Comparison of ENCODE assay signal across 9 mouse cellular contexts in genomic region chr7:132803962-132804361, GRCm38 (mm10). TPM values are rescaled to one million over a fixed set of nuclear protein-coding genes. Genes with fewer than 3 reads are reported as not detected.
DNase-seq lines count a peak whose midpoint lies in the region; ATAC-seq and TF ChIP-seq lines count a peak whose summit lies in the region.
"Had no signal": no experiment of that assay in that cellular context is flagged by ENCODE, and none has a peak within 500 bp of the region (broad histone marks: within the 10 kb centered on the region; RNA-seq: fewer than 3 reads in every experiment).

No protein-coding gene starts in this region.

- 0 out of 2 replicates have a peak overlapping the region, but pooled peaks have one; percentile 28 for H3K27ac ChIP-seq in limb, embryonic 15.5 days
- no peak overlapping the region for H3K27ac ChIP-seq in limb, embryonic 10.5 days
- peak overlapping the region; percentile 71 for H3K27ac ChIP-seq in bone marrow macrophage, adult 2 months (ENCODE audit: insufficient read depth, low read depth, low read length)
- H3K27ac ChIP-seq in forebrain, embryonic 11.5 days (ENCODE audit: low read depth, low read length) = no peak overlapping the region
- H3K27ac ChIP-seq: neural tube, embryonic 13.5 days had no signal

- H3K4me2 ChIP-seq in limb, embryonic 15.5 days = no peak overlapping the region
- H3K4me2 ChIP-seq in forebrain, embryonic 11.5 days (ENCODE audit: low read depth, low read length, severe bottlenecking) = no peak overlapping the region
- H3K4me2 ChIP-seq: neural tube, embryonic 13.5 days had no signal

- peak; percentile 22; the same call in 1 of the 2 replicates for ATAC-seq in limb, embryonic 15.5 days (ENCODE audit: insufficient number of reproducible peaks, low FRiP score, low TSS enrichment, low read depth)
- peak; percentile 55 to 56 for ATAC-seq in hematopoietic stem cell, adult 5-6 weeks (replicated peaks in 1 of 2; ENCODE audit: insufficient read depth in 1 of 2, low FRiP score in 2 of 2, low TSS enrichment in 1 of 2, low read depth in 1 of 2, poor library complexity in 2 of 2, severe bottlenecking in 2 of 2)
- peak; percentile 82 for ATAC-seq in monocyte, adult 5-6 weeks (replicated peaks; ENCODE audit: insufficient number of reproducible peaks, low FRiP score, low TSS enrichment, poor library complexity, severe bottlenecking)
- ATAC-seq in forebrain, embryonic 11.5 days (replicated peaks; ENCODE audit: low FRiP score) = no peak

- no peak for TF ChIP-seq CTCF in bone marrow macrophage, adult 2 months (IDR thresholded peaks at IDR 0.05; ENCODE audit: low read depth, low read length)

- WGBS in limb, embryonic 15.5 days = 64% methylated on average over 3 of the region's 3 CpGs
- WGBS in limb, embryonic 10.5 days = 64% methylated on average over 3 of the region's 3 CpGs
- WGBS in forebrain, embryonic 11.5 days = 85% methylated on average over 3 of the region's 3 CpGs

- H3K4me3 ChIP-seq in limb, embryonic 15.5 days = no peak overlapping the region
- H3K4me3 ChIP-seq in limb, embryonic 10.5 days = no peak overlapping the region
- no peak overlapping the region; the same call in 1 of the 2 replicates for H3K4me3 ChIP-seq in bone marrow macrophage, adult 2 months (ENCODE audit: insufficient read depth, low read length)
- no peak overlapping the region for H3K4me3 ChIP-seq in forebrain, embryonic 11.5 days (ENCODE audit: low read depth, low read length)
- H3K4me3 ChIP-seq: neural tube, embryonic 13.5 days had no signal

- H3K4me1 ChIP-seq in limb, embryonic 15.5 days = peaks cover 68% of the 10 kb centered on the region
- peaks cover 59% of the 10 kb centered on the region for H3K4me1 ChIP-seq in limb, embryonic 10.5 days
- peaks cover 90% of the 10 kb centered on the region for H3K4me1 ChIP-seq in bone marrow macrophage, adult 2 months (ENCODE audit: control insufficient read depth, insufficient read depth, low read length)
- peaks cover 27% of the 10 kb centered on the region for H3K4me1 ChIP-seq in forebrain, embryonic 11.5 days (replicated peaks; ENCODE audit: control insufficient read depth, insufficient read depth, low read length)

- H3K36me3 ChIP-seq in limb, embryonic 15.5 days = no peaks in the 10 kb centered on the region; the same call in 1 of the 2 replicates
- peaks cover 23% of the 10 kb centered on the region for H3K36me3 ChIP-seq in limb, embryonic 10.5 days
- H3K36me3 ChIP-seq in forebrain, embryonic 11.5 days (ENCODE audit: control insufficient read depth, insufficient read depth, low read length) = no peaks in the 10 kb centered on the region
- H3K36me3 ChIP-seq: neural tube, embryonic 13.5 days had no signal

- H3K9me3 ChIP-seq in limb, embryonic 15.5 days = no peaks in the 10 kb centered on the region
- H3K9me3 ChIP-seq in limb, embryonic 10.5 days (replicated peaks) = no peaks in the 10 kb centered on the region
- H3K9me3 ChIP-seq in forebrain, embryonic 11.5 days (ENCODE audit: control insufficient read depth, low read length) = no peaks in the 10 kb centered on the region
- H3K9me3 ChIP-seq: neural tube, embryonic 13.5 days had no signal

- no peaks in the 10 kb centered on the region for H3K27me3 ChIP-seq in limb, embryonic 15.5 days
- H3K27me3 ChIP-seq in limb, embryonic 10.5 days (ENCODE audit: low read depth, poor library complexity, severe bottlenecking) = no peaks in the 10 kb centered on the region
- H3K27me3 ChIP-seq in forebrain, embryonic 11.5 days (ENCODE audit: control insufficient read depth, insufficient read depth, low read length) = no peaks in the 10 kb centered on the region
- H3K27me3 ChIP-seq: neural tube, embryonic 13.5 days had no signal

- DNase-seq in limb, embryonic 10.5 days (ENCODE audit: low spot score) = no peak
- DNase-seq in forebrain, embryonic 11.5 days (ENCODE audit: low spot score) = no peak
- DNase-seq in ovary, postnatal 10 days (ENCODE audit: low spot score) = no peak
- DNase-seq in layer of hippocampus, postnatal 10 days (ENCODE audit: low spot score in 2 of 2) = no peak

- no peak for TF ChIP-seq POLR2A in bone marrow macrophage, adult 2 months (IDR thresholded peaks at IDR 0.05; ENCODE audit: borderline replicate concordance, low read depth, low read length)

- H3K9ac ChIP-seq in limb, embryonic 15.5 days = no peak overlapping the region
- no peak overlapping the region for H3K9ac ChIP-seq in forebrain, embryonic 11.5 days (ENCODE audit: low read length)
- H3K9ac ChIP-seq: neural tube, embryonic 13.5 days had no signal

RNA-seq across cellular contexts. Expression of gene Fam53b, which starts 9.7 kb away (rescaled TPM):
- 18.5 and 20.2 TPM in 2 replicates for polyA plus RNA-seq in limb, embryonic 15.5 days (2015; fragmentation: Nextera tagmentation; extraction: Ambion mirVana)
- 32.7 and 39.1 TPM in 2 replicates for polyA plus RNA-seq in limb, embryonic 10.5 days (2016; fragmentation: Nextera tagmentation; extraction: Ambion mirVana)
- 27.2 and 35.3 TPM in 2 replicates for polyA plus RNA-seq in bone marrow macrophage, adult 2 months (2012; ENCODE audit: insufficient read depth, insufficient read length, missing spikeins)
- total RNA-seq in hematopoietic stem cell, adult 5-6 weeks (2017) = 12.9 and 15.6 TPM in 2 replicates
- total RNA-seq in monocyte, adult 5-6 weeks (2017) = 15.8 to 51.1 TPM (median 20.4 TPM) in 3 replicates
- polyA plus RNA-seq in forebrain, embryonic 11.5 days (2014; fragmentation: Nextera tagmentation; extraction: Ambion mirVana) = 44.3 and 45.5 TPM in 2 replicates
- 10 to 100 TPM; 17.1 to 17.2 TPM for total RNA-seq in layer of hippocampus, postnatal 10 days (2021)

RNA-seq across cellular contexts. Expression of gene Eef1akmt2, which starts 48.5 kb away (rescaled TPM):
- polyA plus RNA-seq in limb, embryonic 15.5 days (2015; fragmentation: Nextera tagmentation; extraction: Ambion mirVana) = 63.2 and 65.9 TPM in 2 replicates
- polyA plus RNA-seq in limb, embryonic 10.5 days (2016; fragmentation: Nextera tagmentation; extraction: Ambion mirVana) = 74.0 and 74.6 TPM in 2 replicates
- 21.7 and 30.2 TPM in 2 replicates for polyA plus RNA-seq in bone marrow macrophage, adult 2 months (2012; ENCODE audit: insufficient read depth, insufficient read length, missing spikeins)
- total RNA-seq in hematopoietic stem cell, adult 5-6 weeks (2017) = 68.4 and 86.3 TPM in 2 replicates
- 51.1 to 55.5 TPM (median 53.4 TPM) in 3 replicates for total RNA-seq in monocyte, adult 5-6 weeks (2017)
- polyA plus RNA-seq in forebrain, embryonic 11.5 days (2014; fragmentation: Nextera tagmentation; extraction: Ambion mirVana) = 80.7 and 91.7 TPM in 2 replicates
- total RNA-seq in layer of hippocampus, postnatal 10 days (2021) = 10 to 100 TPM; 37.9 to 42.1 TPM

RNA-seq across cellular contexts. Expression of gene Abraxas2, which starts 55.1 kb away (rescaled TPM):
- 37.5 and 38.5 TPM in 2 replicates for polyA plus RNA-seq in limb, embryonic 15.5 days (2015; fragmentation: Nextera tagmentation; extraction: Ambion mirVana)
- polyA plus RNA-seq in limb, embryonic 10.5 days (2016; fragmentation: Nextera tagmentation; extraction: Ambion mirVana) = 34.8 and 36.5 TPM in 2 replicates
- 65.5 and 69.5 TPM in 2 replicates for polyA plus RNA-seq in bone marrow macrophage, adult 2 months (2012; ENCODE audit: insufficient read depth, insufficient read length, missing spikeins)
- total RNA-seq in hematopoietic stem cell, adult 5-6 weeks (2017) = 45.3 and 56.8 TPM in 2 replicates
- 47.0 to 82.9 TPM (median 61.5 TPM) in 3 replicates for total RNA-seq in monocyte, adult 5-6 weeks (2017)
- polyA plus RNA-seq in forebrain, embryonic 11.5 days (2014; fragmentation: Nextera tagmentation; extraction: Ambion mirVana) = 34.9 and 40.6 TPM in 2 replicates
- 10 to 100 TPM; 28.2 to 31.6 TPM for total RNA-seq in layer of hippocampus, postnatal 10 days (2021)

Comparison
In these comparisons a context has a peak if more than half of its experiments do, and no peak if none do; other contexts are left out.
1. H3K27ac ChIP-seq: peak in limb, embryonic 15.5 days (single experiment) and bone marrow macrophage, adult 2 months (single experiment); none in limb, embryonic 10.5 days (single experiment) and forebrain, embryonic 11.5 days (single experiment).